Mouse (Mus musculus) ES-CJ7 (cell line): ENCODE results near the gene Coro1c.

Experiments used
- DNase-seq: peaks from one replicate; pipeline ENCODE4 v3.0.0; 2011; ENCODE audit warnings: low read depth, low spot score

Coro1c gene

GRCm38 (mm10) chr5:113885623-113886022 lies 22.9 kb downstream of the Coro1c start:
- DNase-seq = no peak

- no peak for DNase-seq
These were observed 23.8 kb downstream of the Coro1c start for GRCm38 (mm10) chr5:113884750-113885149.

GRCm38 (mm10) chr5:113883384-113883771 lies 25.2 kb downstream of the Coro1c start:
- no peak for DNase-seq

GRCm38 (mm10) chr5:113882566-113883383 lies 25.8 kb downstream of the Coro1c start:
- DNase-seq = no peak

- DNase-seq = no peak
These were observed 27.4 kb downstream of the Coro1c start for GRCm38 (mm10) chr5:113881136-113881535.

GRCm38 (mm10) chr5:113878943-113879617 lies 29.5 kb downstream of the Coro1c start:
- DNase-seq = no peak

- DNase-seq = no peak
These were observed 31.0 kb downstream of the Coro1c start for GRCm38 (mm10) chr5:113877565-113877964.

- no peak for DNase-seq
These were observed 32.4 kb downstream of the Coro1c start for GRCm38 (mm10) chr5:113876176-113876575.

- DNase-seq = no peak
These were observed 32.9 kb downstream of the Coro1c start for GRCm38 (mm10) chr5:113875625-113876024.

GRCm38 (mm10) chr5:113874063-113875024 lies 34.2 kb downstream of the Coro1c start:
- no peak for DNase-seq

- DNase-seq = peak; percentile 95
These were observed 35.3 kb downstream of the Coro1c start for GRCm38 (mm10) chr5:113872936-113873912.

- no peak for DNase-seq
These were observed 36.5 kb downstream of the Coro1c start for GRCm38 (mm10) chr5:113871903-113872548.

- DNase-seq = no peak
These were observed 38.0 kb downstream of the Coro1c start for GRCm38 (mm10) chr5:113870393-113871040.

GRCm38 (mm10) chr5:113869132-113869531 lies 39.4 kb downstream of the Coro1c start:
- no peak for DNase-seq

- no peak for DNase-seq
These were observed 43.6 kb downstream of the Coro1c start for GRCm38 (mm10) chr5:113864992-113865391.

GRCm38 (mm10) chr5:113863994-113864393 lies 44.6 kb downstream of the Coro1c start:
- DNase-seq = peak; percentile 54

GRCm38 (mm10) chr5:113862418-113862817 lies 46.1 kb downstream of the Coro1c start:
- DNase-seq = no peak

- DNase-seq = peak; percentile 68
These were observed 47.3 kb downstream of the Coro1c start for GRCm38 (mm10) chr5:113861294-113861693.

GRCm38 (mm10) chr5:113858971-113859370 lies 49.6 kb downstream of the Coro1c start:
- no peak for DNase-seq

GRCm38 (mm10) chr5:113858550-113858949 lies 50.0 kb downstream of the Coro1c start:
- no peak for DNase-seq
